Mouse (Mus musculus): ENCODE measurements around the gene Siglecf.

GRCm38 (mm10) chr7:43340771-43341170, 10.4 kb upstream of the Siglecf start:
- no peak for TF ChIP-seq CTCF (conservative IDR thresholded peaks at IDR 0.05; ENCODE audit: insufficient read depth, insufficient read length, low read depth, low read length)
- TF ChIP-seq POLR2A (IDR thresholded peaks at IDR 0.05; ENCODE audit: low read depth, low read length) = no peak
